Mouse (Mus musculus) midbrain, embryonic 12.5 days (tissue): ENCODE measurements at regions not wholly inside any gene's neighbourhood (a gene's known extent, or its start where the extent isn't known, plus 50 kb on each side); places are given as distances from the start of the nearest gene placed in this dataset.
A peak's percentile ranks its signal among the peaks of the same experiment; 100 is the strongest.
"Not testable (repeated sequence)": the region's sequence is repeated elsewhere in the genome, so short reads cannot be mapped to it uniquely, and the experiment has no call there.

Experiments used
- ATAC-seq: fragments of 200-750 bp; cut with Nextera tagmentation; 2 replicates; pipeline ENCODE4 v1.8.0; 2017; ENCODE audit warnings: low read depth, moderate TSS enrichment, moderate library complexity; ENCODE audit not compliant: low FRiP score
- H3K27ac ChIP-seq: fragments of 300-500 bp; sonication (generic); replicated peaks from 2 replicates; pipeline ENCODE4 v1.5.1; 2016; ENCODE audit warnings: mild to moderate bottlenecking
- H3K27me3 ChIP-seq: fragments of 300-500 bp; sonication (generic); 2 replicates; pipeline ENCODE4 v1.6.1; 2016; ENCODE audit warnings: mild to moderate bottlenecking
- H3K36me3 ChIP-seq: fragments of 300-500 bp; sonication (generic); 2 replicates; pipeline ENCODE4 v1.6.1; 2016
- H3K4me1 ChIP-seq: fragments of 300-500 bp; sonication (generic); 2 replicates; pipeline ENCODE4 v1.6.1; 2016
- H3K4me2 ChIP-seq: fragments of 300-500 bp; sonication (generic); replicated peaks from 2 replicates; pipeline ENCODE4 v1.6.1; 2016; ENCODE audit warnings: mild to moderate bottlenecking, moderate library complexity
- H3K4me3 ChIP-seq: fragments of 300-500 bp; sonication (generic); 2 replicates; pipeline ENCODE4 v1.5.1; 2016; ENCODE audit warnings: mild to moderate bottlenecking
- H3K9ac ChIP-seq: fragments of 300-500 bp; sonication (generic); replicated peaks from 2 replicates; pipeline ENCODE4 v1.6.1; 2016; ENCODE audit warnings: mild to moderate bottlenecking, moderate library complexity
- H3K9me3 ChIP-seq: fragments of 300-500 bp; sonication (generic); 2 replicates; pipeline ENCODE4 v1.6.1; 2016; ENCODE audit warnings: mild to moderate bottlenecking
- whole genome bisulfite sequencing: fragments of 180-500 bp; shearing (Covaris S2); methylation state at CpG from one replicate; pipeline ENCODE4 v1.1.7; 2016; 5-methylcytosine and 5-hydroxymethylcytosine counted together

- H3K9ac ChIP-seq = no peak overlapping the region
- no peaks in the 10 kb centered on the region for H3K27me3 ChIP-seq
- no peak overlapping the region for H3K27ac ChIP-seq
- 90% methylated on average over 4 of the region's 4 CpGs for WGBS
- no peaks in the 10 kb centered on the region for H3K36me3 ChIP-seq
- no peak for ATAC-seq
- no peak overlapping the region for H3K4me2 ChIP-seq
- no peaks in the 10 kb centered on the region for H3K9me3 ChIP-seq
- H3K4me3 ChIP-seq = no peak overlapping the region
- H3K4me1 ChIP-seq = no peaks in the 10 kb centered on the region
These were observed 140.2 kb downstream of the Jrkl start for GRCm38 (mm10) chr9:13105426-13105825.

GRCm38 (mm10) chr9:13083669-13084068 lies 162.0 kb downstream of the Jrkl start:
- H3K27me3 ChIP-seq = no peaks in the 10 kb centered on the region
- no peaks in the 10 kb centered on the region for H3K4me1 ChIP-seq
- WGBS = 90% methylated on average over 11 of the region's 11 CpGs
- ATAC-seq = no peak
- H3K4me3 ChIP-seq = no peak overlapping the region
- no peak overlapping the region for H3K27ac ChIP-seq
- H3K4me2 ChIP-seq = no peak overlapping the region
- H3K9me3 ChIP-seq = no peaks in the 10 kb centered on the region
- no peak overlapping the region for H3K9ac ChIP-seq
- H3K36me3 ChIP-seq = no peaks in the 10 kb centered on the region

- H3K4me1 ChIP-seq = no peaks in the 10 kb centered on the region
- H3K9me3 ChIP-seq = no peaks in the 10 kb centered on the region
- H3K4me2 ChIP-seq = no peak overlapping the region
- H3K27ac ChIP-seq = no peak overlapping the region
- H3K9ac ChIP-seq = no peak overlapping the region
- no peaks in the 10 kb centered on the region for H3K27me3 ChIP-seq
- H3K4me3 ChIP-seq = no peak overlapping the region
- no peaks in the 10 kb centered on the region for H3K36me3 ChIP-seq
- no peak for ATAC-seq
These were observed 196.6 kb downstream of the Jrkl start for GRCm38 (mm10) chr9:13049079-13049478.

GRCm38 (mm10) chr9:13019025-13019424 lies 226.6 kb downstream of the Jrkl start:
- H3K9ac ChIP-seq = no peak overlapping the region
- H3K27me3 ChIP-seq = no peaks in the 10 kb centered on the region
- H3K4me2 ChIP-seq = no peak overlapping the region
- no peak overlapping the region for H3K27ac ChIP-seq
- ATAC-seq = peak; percentile 65
- H3K36me3 ChIP-seq = no peaks in the 10 kb centered on the region
- H3K9me3 ChIP-seq = no peaks in the 10 kb centered on the region
- no peak overlapping the region for H3K4me3 ChIP-seq
- no peaks in the 10 kb centered on the region for H3K4me1 ChIP-seq

- H3K4me3 ChIP-seq, H3K4me1 ChIP-seq, H3K9ac ChIP-seq, H3K27me3 ChIP-seq, H3K9me3 ChIP-seq, H3K36me3 ChIP-seq, ATAC-seq, H3K4me2 ChIP-seq, H3K27ac ChIP-seq: not testable (repeated sequence)
- 88% methylated on average over 1 of the region's 1 CpGs for WGBS
These were observed 262.4 kb downstream of the Jrkl start for GRCm38 (mm10) chr9:12983209-12983608.

GRCm38 (mm10) chr9:12973022-12973421 lies 272.6 kb downstream of the Jrkl start:
- H3K4me1 ChIP-seq = no peaks in the 10 kb centered on the region
- no peak overlapping the region for H3K4me2 ChIP-seq
- H3K9me3 ChIP-seq = no peaks in the 10 kb centered on the region
- H3K27ac ChIP-seq = no peak overlapping the region
- H3K4me3 ChIP-seq = no peak overlapping the region
- no peak overlapping the region for H3K9ac ChIP-seq
- no peaks in the 10 kb centered on the region for H3K27me3 ChIP-seq
- no peak for ATAC-seq
- WGBS = 60% methylated on average over 1 of the region's 1 CpGs
- no peaks in the 10 kb centered on the region for H3K36me3 ChIP-seq

- 78% methylated on average over 2 of the region's 2 CpGs for WGBS
- H3K27ac ChIP-seq = no peak overlapping the region
- no peak overlapping the region for H3K4me2 ChIP-seq
- no peaks in the 10 kb centered on the region for H3K9me3 ChIP-seq
- no peaks in the 10 kb centered on the region for H3K36me3 ChIP-seq
- H3K4me3 ChIP-seq = no peak overlapping the region
- no peak overlapping the region for H3K9ac ChIP-seq
- H3K4me1 ChIP-seq = no peaks in the 10 kb centered on the region
- no peaks in the 10 kb centered on the region for H3K27me3 ChIP-seq
- no peak for ATAC-seq
These were observed 285.3 kb downstream of the Jrkl start for GRCm38 (mm10) chr9:12960337-12960736.

- Histone ChIP-seq H3K36me3 (no peaks in the 10 kb centered on the region), H3K4me2 (no peak overlapping the region), H3K4me1 (no peaks in the 10 kb centered on the region), H3K27ac (no peak overlapping the region), H3K9me3 (no peaks in the 10 kb centered on the region), H3K27me3 (no peaks in the 10 kb centered on the region), H3K9ac (no peak overlapping the region), H3K4me3 (no peak overlapping the region)
- no peak for ATAC-seq
- WGBS = 39% methylated on average over 1 of the region's 1 CpGs
These were observed 299.5 kb downstream of the Jrkl start for GRCm38 (mm10) chr9:12946088-12946487.

GRCm38 (mm10) chr9:12945476-12945875 lies 300.2 kb downstream of the Jrkl start:
- no peaks in the 10 kb centered on the region for H3K27me3 ChIP-seq
- 72% methylated on average over 2 of the region's 2 CpGs for WGBS

GRCm38 (mm10) chr9:12945037-12945436 lies 300.6 kb downstream of the Jrkl start:
- no peaks in the 10 kb centered on the region for H3K36me3 ChIP-seq
- H3K27ac ChIP-seq = no peak overlapping the region
- no peak overlapping the region for H3K9ac ChIP-seq
- H3K4me1 ChIP-seq = no peaks in the 10 kb centered on the region
- WGBS = 80% methylated on average over 4 of the region's 4 CpGs
- ATAC-seq = no peak
- no peaks in the 10 kb centered on the region for H3K27me3 ChIP-seq
- H3K9me3 ChIP-seq = no peaks in the 10 kb centered on the region
- H3K4me3 ChIP-seq = no peak overlapping the region
- no peak overlapping the region for H3K4me2 ChIP-seq

More at GRCm38 (mm10) chr9:12945476-12945875, 300.2 kb downstream of the Jrkl start:
- Histone ChIP-seq H3K9me3 (no peaks in the 10 kb centered on the region), H3K9ac (no peak overlapping the region), H3K4me1 (no peaks in the 10 kb centered on the region), H3K36me3 (no peaks in the 10 kb centered on the region), H3K4me2 (no peak overlapping the region), H3K4me3 (no peak overlapping the region), H3K27ac (no peak overlapping the region)
- no peak; the same call in 1 of the 2 replicates for ATAC-seq

- Histone ChIP-seq H3K9ac (no peak overlapping the region), H3K9me3 (no peaks in the 10 kb centered on the region), H3K4me2 (no peak overlapping the region), H3K4me1 (no peaks in the 10 kb centered on the region), H3K4me3 (no peak overlapping the region), H3K27ac (no peak overlapping the region), H3K36me3 (no peaks in the 10 kb centered on the region), H3K27me3 (no peaks in the 10 kb centered on the region)
- ATAC-seq = no peak
- 80% methylated on average over 4 of the region's 4 CpGs for WGBS
These were observed 310.6 kb downstream of the Jrkl start for GRCm38 (mm10) chr9:12935016-12935415.

- Histone ChIP-seq H3K4me2 (no peak overlapping the region), H3K27ac (no peak overlapping the region), H3K9me3 (no peaks in the 10 kb centered on the region), H3K9ac (no peak overlapping the region), H3K27me3 (no peaks in the 10 kb centered on the region), H3K36me3 (no peaks in the 10 kb centered on the region), H3K4me3 (no peak overlapping the region), H3K4me1 (no peaks in the 10 kb centered on the region)
- whole genome bisulfite sequencing = 83% methylated on average over 6 of the region's 6 CpGs
- ATAC-seq = no peak
These were observed 320.0 kb downstream of the Jrkl start for GRCm38 (mm10) chr9:12925549-12926186.

GRCm38 (mm10) chr9:12900726-12901125 lies 344.9 kb downstream of the Jrkl start:
- ATAC-seq = no peak
- Histone ChIP-seq H3K4me2 (no peak overlapping the region), H3K36me3 (no peaks in the 10 kb centered on the region), H3K9me3 (no peaks in the 10 kb centered on the region), H3K9ac (no peak overlapping the region), H3K4me1 (no peaks in the 10 kb centered on the region), H3K4me3 (no peak overlapping the region), H3K27me3 (no peaks in the 10 kb centered on the region), H3K27ac (no peak overlapping the region)
- 75% methylated on average over 3 of the region's 3 CpGs for WGBS
